Mouse (Mus musculus) R1 (cell line): Measurements from ENCODE around the gene Ddr2.

Source experiments
- DNase-seq: peaks from one replicate; pipeline ENCODE4 v3.0.0-alpha.2; 2018; ENCODE audit warnings: low read depth, low spot score

Ddr2 gene

DNA sequence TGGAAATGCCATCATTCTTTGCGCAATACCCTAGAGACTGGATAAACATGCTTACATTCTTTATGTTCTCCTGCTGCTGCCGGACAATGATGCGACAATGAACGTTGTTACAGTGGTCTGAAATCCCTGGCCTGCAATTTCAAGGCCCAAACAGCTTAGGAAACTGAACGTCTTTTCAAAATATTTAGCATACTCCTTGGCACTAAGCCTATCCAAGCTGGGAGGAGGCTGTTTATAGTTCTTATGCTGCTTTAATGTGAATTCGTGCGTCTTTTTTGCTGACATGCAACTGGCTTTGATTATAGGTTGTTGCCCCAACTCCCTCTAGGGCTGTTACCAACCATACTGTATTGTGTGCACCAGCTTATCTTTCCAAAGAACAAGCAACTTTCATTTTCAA lies 161.7 kb downstream of the Ddr2 start:
- no peak for DNase-seq

GRCm38 (mm10) chr1:169948280-169948679 lies 162.3 kb downstream of the Ddr2 start:
- DNase-seq, result no peak

DNA sequence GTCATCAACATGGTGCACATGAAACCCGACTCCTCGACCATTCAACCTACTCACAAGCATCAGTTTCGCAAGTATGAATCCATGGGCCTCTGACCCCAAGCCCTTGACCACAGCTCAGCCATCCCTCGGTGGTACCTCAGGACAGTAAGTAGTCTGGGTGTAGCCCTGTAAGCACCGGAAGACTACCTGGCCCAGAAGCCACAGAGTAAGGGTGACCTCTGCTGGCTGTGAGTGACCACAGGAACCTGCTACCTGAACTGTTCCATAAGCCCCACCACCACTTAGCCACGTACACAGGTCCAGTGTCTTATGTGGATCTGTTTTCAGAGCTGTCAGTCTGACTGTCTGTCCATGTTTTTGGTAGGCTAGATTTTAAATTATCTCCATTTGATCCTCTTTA lies 162.9 kb downstream of the Ddr2 start:
- no peak for DNase-seq

- DNase-seq, result no peak
Measured at GRCm38 (mm10) chr1:169946004-169946403, 164.6 kb downstream of the Ddr2 start.

- DNase-seq, result peak; percentile 18
Measured at GRCm38 (mm10) chr1:169939345-169939744, 171.2 kb downstream of the Ddr2 start.

DNA sequence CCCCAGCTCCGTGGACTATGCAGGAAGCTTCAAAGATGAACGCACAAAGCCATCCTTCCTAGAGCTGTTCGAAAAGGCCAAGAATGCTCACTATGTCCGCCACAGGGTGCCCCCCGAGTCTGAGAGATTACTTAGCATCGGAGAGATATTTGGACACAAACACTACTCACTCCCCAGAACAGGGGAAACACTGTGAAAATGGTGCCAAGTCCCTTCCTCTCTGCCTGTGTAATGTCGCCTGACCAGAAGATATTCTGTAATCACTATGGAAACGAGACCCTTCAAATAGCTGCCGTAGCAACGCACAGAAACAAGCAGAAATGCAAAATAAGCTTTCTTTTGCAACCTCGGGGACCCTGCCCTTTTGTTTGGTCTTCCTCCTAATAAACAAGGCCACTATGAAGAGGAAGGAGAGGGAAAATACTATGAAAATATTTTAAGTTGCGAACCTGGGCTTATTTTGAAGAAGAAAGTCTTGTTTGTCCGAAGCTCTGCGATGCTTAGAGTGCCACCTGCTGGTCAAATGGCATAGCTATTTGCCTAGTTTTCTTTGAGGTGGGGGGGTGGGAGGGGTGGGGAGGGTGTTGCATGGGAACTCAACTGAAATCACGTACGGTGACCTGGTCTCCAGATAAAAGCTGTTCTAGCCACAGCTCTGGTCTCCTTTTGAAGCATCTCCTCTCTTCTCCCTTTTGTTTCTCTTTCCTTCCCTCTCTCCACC lies 176.4 kb downstream of the Ddr2 start:
- peak; percentile 66 for DNase-seq

GRCm38 (mm10) chr1:169932122-169932746 lies 178.3 kb downstream of the Ddr2 start:
- DNase-seq, result no peak

- DNase-seq, result no peak
Measured at GRCm38 (mm10) chr1:169931698-169932097, 178.9 kb downstream of the Ddr2 start.

DNA sequence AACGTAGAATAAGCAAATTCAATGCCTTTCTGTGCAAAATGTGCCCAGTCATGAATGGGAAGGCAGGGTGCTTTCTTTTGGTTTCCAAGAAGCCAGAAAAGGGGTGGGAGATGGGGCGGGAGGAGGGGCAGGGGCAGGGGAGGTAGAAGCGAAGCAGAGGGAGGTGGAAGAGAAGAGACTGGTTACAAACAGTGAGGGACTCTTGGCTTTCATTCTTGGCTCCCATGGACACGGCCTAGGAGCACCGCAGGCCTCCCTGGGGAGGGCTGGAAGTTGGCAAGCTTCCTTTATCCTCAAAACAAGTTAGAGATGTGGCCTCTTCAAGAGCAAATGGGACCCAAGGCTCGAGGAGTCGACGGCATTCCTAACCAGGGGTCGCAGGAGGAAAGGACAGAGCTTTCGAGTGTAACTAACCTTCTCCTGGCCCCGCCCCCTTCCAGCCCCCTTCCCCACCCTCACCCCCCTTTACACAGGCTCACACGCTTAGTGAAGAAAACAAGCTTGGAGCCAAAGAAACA lies 182.0 kb downstream of the Ddr2 start, which contains the start of gene Ccdc190:
TSS of gene Ccdc190 (plus strand) at position 195 of the 518 bp plus-strand sequence.
- DNase-seq, result peak; percentile 12

- no peak for DNase-seq
Measured at GRCm38 (mm10) chr1:169927753-169928369, 182.7 kb downstream of the Ddr2 start.

DNA sequence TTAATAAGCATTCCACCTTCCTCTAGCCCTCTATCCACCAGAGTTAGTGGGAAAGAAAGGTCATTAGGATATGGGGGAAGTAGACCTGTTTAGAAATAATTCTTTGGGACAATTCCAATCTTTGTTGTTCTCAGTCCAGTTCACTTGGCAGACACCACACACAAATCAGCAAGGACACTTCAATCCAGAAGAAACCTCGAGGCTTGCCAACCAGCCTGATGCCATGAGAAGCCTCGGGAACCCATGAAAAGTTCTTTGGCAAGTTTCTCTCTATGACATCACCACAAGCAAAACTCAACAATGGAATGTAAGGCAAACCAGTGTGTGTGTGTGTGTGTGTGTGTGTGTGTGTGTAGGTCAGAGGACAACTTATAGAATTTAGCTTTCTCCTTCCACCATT lies 186.0 kb downstream of the Ddr2 start:
- no peak for DNase-seq
